Mouse (Mus musculus) MEL (cell line): ENCODE measurements around the gene Snap47. TPM values are rescaled to one million over a fixed set of nuclear protein-coding genes. Genes with fewer than 3 reads are reported as not detected.
A peak's percentile ranks its signal among the peaks of the same experiment; 100 is the strongest.

Experiments
- DNase-seq: peaks from one replicate; pipeline ENCODE4 v3.0.0; 2011; ENCODE audit warnings: low read depth, low spot score
- H3K27ac ChIP-seq: 2 replicates; pipeline ENCODE4 v1.5.1; 2012; ENCODE audit warnings: low read depth, mild to moderate bottlenecking, control low read depth, low read length, moderate library complexity; ENCODE audit not compliant: control insufficient read depth
- H3K27me3 ChIP-seq, 2 experiments: fragments of 150-350 bp in 1 of 2; sonication (generic) in 1 of 2; 2 replicates each; pipeline ENCODE4 v1.6.1; 2012; ENCODE audit warnings: low read length in 2 of 2, mild to moderate bottlenecking in 2 of 2, improper control_type of control experiment in 1 of 2, moderate library complexity in 1 of 2; ENCODE audit not compliant: insufficient read depth in 2 of 2, control insufficient read depth in 1 of 2
- H3K36me3 ChIP-seq, 2 experiments: 2 replicates each; pipeline ENCODE4 v1.6.1; 2012 to 2014; ENCODE audit warnings: low read length in 2 of 2, improper control_type of control experiment in 1 of 2, inconsistent platforms in 1 of 2, mild to moderate bottlenecking in 1 of 2; ENCODE audit not compliant: insufficient read depth in 2 of 2, control insufficient read depth in 1 of 2
- H3K4me1 ChIP-seq, 2 experiments: fragments of 150-350 bp in 1 of 2; sonication (generic) in 1 of 2; 2 replicates each; pipeline ENCODE4 v1.6.1; 2012; ENCODE audit warnings: low read length in 2 of 2, improper control_type of control experiment in 1 of 2, mild to moderate bottlenecking in 1 of 2; ENCODE audit not compliant: insufficient read depth in 2 of 2, control insufficient read depth in 1 of 2
- H3K4me3 ChIP-seq, 2 experiments: fragments of 150-350 bp in 1 of 2; sonication (generic) in 1 of 2; 2 replicates each; pipeline ENCODE4 v1.5.1; 2012; ENCODE audit warnings: low read depth in 2 of 2, low read length in 2 of 2, mild to moderate bottlenecking in 2 of 2, moderate library complexity in 2 of 2, control low read depth in 1 of 2, improper control_type of control experiment in 1 of 2; ENCODE audit not compliant: control insufficient read depth in 1 of 2, insufficient read depth in 1 of 2
- H3K79me2 ChIP-seq: 2 replicates; pipeline ENCODE4 v1.6.1; 2012; ENCODE audit warnings: mild to moderate bottlenecking, low read length, moderate library complexity; ENCODE audit not compliant: control insufficient read depth, poor library complexity, insufficient read depth
- H3K9ac ChIP-seq: 2 replicates; pipeline ENCODE4 v1.6.1; 2012; ENCODE audit warnings: low read depth, mild to moderate bottlenecking, control low read depth, low read length, moderate library complexity; ENCODE audit not compliant: control insufficient read depth, poor library complexity, severe bottlenecking
- H3K9me3 ChIP-seq: fragments of 150-350 bp; sonication (generic); replicated peaks from 2 replicates; pipeline ENCODE4 v1.6.1; 2012; ENCODE audit warnings: mild to moderate bottlenecking, low read length, improper control_type of control experiment, moderate library complexity; ENCODE audit not compliant: insufficient read depth
- CHD1 ChIP-seq: IDR thresholded peaks from 2 replicates; pipeline ENCODE4 v1.6.1; 2012; ENCODE audit warnings: low read depth, mild to moderate bottlenecking, inconsistent platforms, low read length, improper control_type of control experiment
- E2F4 ChIP-seq: IDR thresholded peaks from 2 replicates; pipeline ENCODE4 v1.6.1; 2011; ENCODE audit warnings: low read depth, low read length, improper control_type of control experiment, borderline replicate concordance
- GABPA ChIP-seq: IDR thresholded peaks from 2 replicates; pipeline ENCODE4 v1.6.1; 2012; ENCODE audit warnings: low read depth, mild to moderate bottlenecking, inconsistent platforms, low read length, improper control_type of control experiment, moderate library complexity
- GATA1 ChIP-seq: IDR thresholded peaks from 2 replicates; pipeline ENCODE4 v1.6.1; 2011; ENCODE audit warnings: low read depth, low read length, improper control_type of control experiment
- HCFC1 ChIP-seq: IDR thresholded peaks from 2 replicates; pipeline ENCODE4 v1.6.1; 2012; ENCODE audit warnings: low read depth, mild to moderate bottlenecking, inconsistent platforms, low read length, improper control_type of control experiment, moderate library complexity
- KAT2A ChIP-seq: conservative IDR thresholded peaks from 2 replicates; pipeline ENCODE4 v1.6.1; 2012; ENCODE audit warnings: low read depth, low read length, improper control_type of control experiment, inconsistent platforms
- MAFK ChIP-seq: IDR thresholded peaks from 2 replicates; pipeline ENCODE4 v1.6.1; 2011; ENCODE audit warnings: low read depth, mild to moderate bottlenecking, low read length, improper control_type of control experiment, borderline replicate concordance
- MAZ ChIP-seq: IDR thresholded peaks from 2 replicates; pipeline ENCODE4 v1.6.1; 2012; ENCODE audit warnings: low read depth, mild to moderate bottlenecking, inconsistent platforms, low read length, improper control_type of control experiment
- MXI1 ChIP-seq: IDR thresholded peaks from 2 replicates; pipeline ENCODE4 v1.6.1; 2011; ENCODE audit warnings: mild to moderate bottlenecking, low read depth, low read length, improper control_type of control experiment
- MYC ChIP-seq: IDR thresholded peaks from 2 replicates; pipeline ENCODE4 v1.6.1; 2011; ENCODE audit warnings: low read depth, mild to moderate bottlenecking, low read length, improper control_type of control experiment, moderate library complexity
- NELFE ChIP-seq: IDR thresholded peaks from 2 replicates; pipeline ENCODE4 v1.6.1; 2011; ENCODE audit warnings: low read depth, low read length, improper control_type of control experiment
- NRF1 ChIP-seq: IDR thresholded peaks from 2 replicates; pipeline ENCODE4 v1.6.1; 2014; ENCODE audit warnings: low read depth, mild to moderate bottlenecking, inconsistent platforms, low read length, improper control_type of control experiment, moderate library complexity; ENCODE audit not compliant: poor library complexity, insufficient read depth, severe bottlenecking
- POLR2A ChIP-seq, 2 experiments: IDR thresholded peaks; 2 replicates each; pipeline ENCODE4 v1.6.1; 2011 to 2012; ENCODE audit warnings: low read length in 2 of 2, mild to moderate bottlenecking in 2 of 2, control low read depth in 1 of 2, improper control_type of control experiment in 1 of 2, low read depth in 1 of 2, moderate library complexity in 1 of 2; ENCODE audit not compliant: control insufficient read depth in 1 of 2, insufficient read depth in 1 of 2, poor library complexity in 1 of 2
- RAD21 ChIP-seq: IDR thresholded peaks from 2 replicates; pipeline ENCODE4 v1.6.1; 2011; ENCODE audit warnings: mild to moderate bottlenecking, low read depth, low read length, improper control_type of control experiment
- SMC3 ChIP-seq: IDR thresholded peaks from 2 replicates; pipeline ENCODE4 v1.6.1; 2011; ENCODE audit warnings: low read depth, low read length, improper control_type of control experiment
- TBP ChIP-seq: IDR thresholded peaks from 2 replicates; pipeline ENCODE4 v1.8.0; 2011; ENCODE audit warnings: low read depth, low read length, improper control_type of control experiment
- TCF12 ChIP-seq: IDR thresholded peaks from 2 replicates; pipeline ENCODE4 v1.6.1; 2014; ENCODE audit warnings: low read depth, mild to moderate bottlenecking, inconsistent platforms, low read length, improper control_type of control experiment, moderate library complexity
- UBTF ChIP-seq: IDR thresholded peaks from 2 replicates; pipeline ENCODE4 v1.6.1; 2012; ENCODE audit warnings: low read depth, mild to moderate bottlenecking, inconsistent platforms, low read length, improper control_type of control experiment, moderate library complexity, borderline replicate concordance; ENCODE audit not compliant: insufficient read depth
- USF1 ChIP-seq: IDR thresholded peaks from 2 replicates; pipeline ENCODE4 v1.6.1; 2014; ENCODE audit warnings: low read depth, mild to moderate bottlenecking, inconsistent platforms, low read length, improper control_type of control experiment, moderate library complexity
- ZKSCAN1 ChIP-seq: IDR thresholded peaks from 2 replicates; pipeline ENCODE4 v1.6.1; 2012; ENCODE audit warnings: low read depth, mild to moderate bottlenecking, inconsistent platforms, low read length, improper control_type of control experiment, moderate library complexity
- ZMIZ1 ChIP-seq: IDR thresholded peaks from 2 replicates; pipeline ENCODE4 v1.6.1; 2012; ENCODE audit warnings: low read depth, mild to moderate bottlenecking, inconsistent platforms, low read length, improper control_type of control experiment, moderate library complexity
- polyA plus RNA-seq, 2 experiments: library from polyadenylated mRNA; stranded (reverse) in 1 of 2; unstranded in 1 of 2; fragments of >175 nt in 1 of 2; fragments of >200 nt in 1 of 2; gene quantifications; 2 replicates each; pipeline versions ENCODE4 v1.2.1 to v1.2.4; 2012; ENCODE audit warnings: low replicate concordance in 2 of 2, low read depth in 1 of 2; ENCODE audit not compliant: insufficient read length in 2 of 2, insufficient read depth in 1 of 2, missing spikeins in 1 of 2
- total RNA-seq: library from RNA; depleted of rRNA; stranded (reverse); fragments of 300-350 nt; gene quantifications from 2 replicates; pipeline ENCODE4 v1.2.3, GENCODE M21; 2012

The Snap47 gene
- total and polyA plus RNA-seq, 3 experiments, result 51.0 to 57.9 TPM; not detected in 1

DNA sequence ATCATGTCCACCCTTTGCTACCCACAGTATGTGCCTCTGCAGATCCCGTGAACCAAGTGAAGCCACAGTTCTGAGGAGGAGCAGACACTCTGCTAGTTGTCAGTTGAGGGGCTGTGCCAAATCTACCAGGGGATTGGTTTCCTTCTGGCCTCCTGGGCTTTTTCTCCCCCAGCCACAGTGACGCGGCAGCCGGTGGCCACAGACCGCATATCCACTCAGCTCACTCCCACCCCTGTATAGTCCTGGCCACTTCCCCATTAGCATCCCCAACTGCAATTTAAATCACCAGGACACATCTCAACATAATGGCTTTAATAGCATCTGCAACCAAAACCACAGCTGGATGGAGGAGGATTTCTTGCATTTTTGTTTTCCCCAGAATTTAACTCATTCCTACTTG is 32.3 kb downstream of the Snap47 start:
- TF ChIP-seq UBTF, result no peak
- TF ChIP-seq GABPA, result no peak
- TF ChIP-seq RAD21, result no peak
- TF ChIP-seq KAT2A, result no peak
- TF ChIP-seq MYC, result no peak
- TF ChIP-seq ZMIZ1, result no peak
- TF ChIP-seq TBP, result no peak
- TF ChIP-seq MAZ, result no peak
- no peak for TF ChIP-seq POLR2A (IDR thresholded peaks at IDR 0.05; ENCODE audit: control insufficient read depth in 1 of 2, insufficient read depth in 1 of 2, low read depth in 1 of 2, low read length in 2 of 2, poor library complexity in 1 of 2)
- TF ChIP-seq TCF12, result no peak
- TF ChIP-seq SMC3, result no peak
- TF ChIP-seq CHD1, result no peak
- TF ChIP-seq HCFC1, result no peak
- no peak for TF ChIP-seq USF1
- TF ChIP-seq NELFE, result no peak
- no peak for TF ChIP-seq MXI1
- no peak for TF ChIP-seq E2F4
- no peak for TF ChIP-seq GATA1
- H3K4me3 ChIP-seq, result no peak overlapping the region
- no peak overlapping the region for H3K27ac ChIP-seq
- H3K79me2 ChIP-seq, result no peaks in the 10 kb centered on the region
- H3K36me3 ChIP-seq, result peaks cover 0 to 13% of the 10 kb centered on the region in 2 experiments; a peak in 2 of 4 replicates
- H3K27me3 ChIP-seq, result no peaks in the 10 kb centered on the region
- H3K9me3 ChIP-seq, result no peaks in the 10 kb centered on the region
- peak; percentile 23 for DNase-seq
- H3K9ac ChIP-seq, result no peak overlapping the region
- H3K4me1 ChIP-seq, result no peaks in the 10 kb centered on the region

DNA sequence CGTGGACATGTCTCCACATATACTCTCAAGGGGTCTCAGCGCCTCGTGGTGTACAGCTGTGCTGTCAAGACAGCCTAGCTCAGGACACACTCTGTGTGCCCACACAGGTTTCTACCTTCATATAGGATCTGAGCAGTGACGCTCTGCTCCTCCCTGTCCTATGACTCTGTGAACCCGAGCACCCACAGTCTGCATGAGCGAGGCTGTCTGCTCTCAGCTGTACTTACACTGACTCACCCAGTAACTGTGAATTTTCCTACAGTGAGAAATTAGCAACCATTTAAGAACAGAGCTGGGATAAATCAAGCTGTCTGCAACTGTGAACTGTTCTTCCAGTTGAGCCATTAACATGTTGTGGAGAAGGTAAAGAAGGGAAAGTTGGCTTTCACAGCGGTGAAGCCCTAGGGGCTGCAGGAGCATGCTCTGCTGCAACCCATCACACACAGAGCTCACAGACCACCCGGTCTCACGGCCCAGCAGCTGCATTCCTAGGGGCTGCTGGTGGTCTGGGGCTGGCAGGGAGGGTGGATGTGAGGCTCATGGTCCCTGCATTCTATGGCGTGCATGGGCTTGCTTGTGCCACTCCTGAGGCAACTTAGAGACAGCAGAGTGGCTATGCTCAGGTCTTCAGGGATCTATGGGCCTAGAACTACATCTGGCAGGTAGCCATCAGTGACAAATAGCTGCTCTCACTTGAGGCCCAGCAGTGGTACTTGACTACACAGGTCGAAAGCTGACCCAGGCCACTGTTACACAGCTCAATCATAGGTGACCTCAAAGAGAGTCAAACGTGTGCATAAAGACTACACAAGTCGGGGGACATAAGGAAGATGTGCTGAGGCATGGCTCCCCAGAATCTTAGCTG is 37.8 kb downstream of the Snap47 start:
- Histone ChIP-seq H3K4me1 (peaks cover 6 to 8% of the 10 kb centered on the region in 2 experiments; a peak in 3 of 4 replicates), H3K9ac (no peak overlapping the region), H3K36me3 (peaks cover 7 to 8% of the 10 kb centered on the region in 2 experiments; a peak in 3 of 4 replicates), H3K4me3 (no peak overlapping the region), H3K27me3 (no peaks in the 10 kb centered on the region), H3K79me2 (no peaks in the 10 kb centered on the region; the same call in 1 of the 2 replicates), H3K9me3 (no peaks in the 10 kb centered on the region), H3K27ac (no peak overlapping the region)
- no peak for DNase-seq
- no peak for TF ChIP-seq ZKSCAN1
- TF ChIP-seq MAFK, result no peak
- TF ChIP-seq ZMIZ1, result no peak
- TF ChIP-seq NRF1, result no peak
